Mouse (Mus musculus): ENCODE results near the gene Ica1. TPM values are rescaled to one million over a fixed set of nuclear protein-coding genes. Genes with fewer than 3 reads are reported as not detected.

Ica1 gene
- polyA plus RNA-seq, 1 experiment from 2014 or later, result 24.3 TPM

- peaks cover 14% of the 10 kb centered on the region for H3K4me1 ChIP-seq
- 66% methylated on average over 10 of the region's 10 CpGs for WGBS
- H3K36me3 ChIP-seq, result no peaks in the 10 kb centered on the region
- no peak overlapping the region for H3K4me2 ChIP-seq
- H3K27ac ChIP-seq (replicated peaks), result 0 out of 2 replicates have a peak overlapping the region, but pooled peaks have one; percentile 0
- H3K27me3 ChIP-seq (replicated peaks), result no peaks in the 10 kb centered on the region
- ATAC-seq (ENCODE audit: extremely low read depth, insufficient number of reproducible peaks, low FRiP score, low TSS enrichment), result no peak
- no peak overlapping the region for H3K9ac ChIP-seq
- no peaks in the 10 kb centered on the region for H3K9me3 ChIP-seq
- no peak overlapping the region for H3K4me3 ChIP-seq
Observed at GRCm38 (mm10) chr6:8683379-8683778, 94.9 kb downstream of the Ica1 start.

DNA sequence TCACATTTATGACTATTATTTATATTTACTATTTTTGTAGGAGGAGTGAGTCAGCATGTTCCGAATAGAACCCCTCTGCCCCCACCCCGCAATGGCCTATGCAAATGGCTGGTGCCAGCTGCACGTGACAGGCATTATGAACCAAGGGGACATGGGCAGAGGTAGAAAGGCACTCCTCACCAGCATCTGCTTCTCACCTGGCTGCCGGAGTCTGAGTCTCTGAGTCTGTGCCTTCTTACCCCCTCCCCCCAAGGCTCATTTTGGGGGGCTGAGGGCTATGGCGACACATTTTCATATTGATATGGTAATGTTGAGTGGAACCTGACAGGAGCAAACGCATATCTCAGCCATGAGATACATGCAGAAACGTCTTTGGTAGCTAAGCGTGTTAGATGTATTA lies 97.4 kb downstream of the Ica1 start:
- Histone ChIP-seq H3K4me1 (peaks cover 9% of the 10 kb centered on the region), H3K27me3 (replicated peaks) (no peaks in the 10 kb centered on the region), H3K27ac (replicated peaks) (no peak overlapping the region), H3K36me3 (no peaks in the 10 kb centered on the region), H3K4me2 (no peak overlapping the region), H3K4me3 (no peak overlapping the region), H3K9me3 (no peaks in the 10 kb centered on the region), H3K9ac (no peak overlapping the region)
- WGBS, result 77% methylated on average over 8 of the region's 8 CpGs
- no peak for ATAC-seq (ENCODE audit: extremely low read depth, insufficient number of reproducible peaks, low FRiP score, low TSS enrichment)

DNA sequence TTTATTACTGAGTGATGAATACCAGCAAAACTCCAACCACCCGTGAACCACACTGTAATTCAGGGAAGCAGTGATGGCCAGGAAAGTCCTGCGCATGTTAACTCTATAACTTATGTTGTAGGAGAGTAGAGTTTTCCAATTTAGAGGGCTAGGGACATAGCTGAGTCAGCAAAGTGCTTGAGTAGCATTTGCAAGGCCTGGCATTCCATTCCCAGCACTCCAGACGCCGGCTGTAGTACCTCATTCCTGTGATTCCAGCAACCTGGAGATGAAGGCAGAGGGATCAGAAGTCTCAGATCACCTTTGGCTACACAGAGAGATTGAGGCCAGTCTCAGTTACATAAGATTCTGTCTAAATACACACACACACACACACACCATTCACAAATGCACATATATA lies 105.3 kb downstream of the Ica1 start:
- Histone ChIP-seq H3K9ac (no peak overlapping the region), H3K27ac (replicated peaks) (no peak overlapping the region), H3K4me3 (no peak overlapping the region), H3K4me1 (no peaks in the 10 kb centered on the region), H3K36me3 (peaks cover 11% of the 10 kb centered on the region; the same call in 1 of the 2 replicates), H3K9me3 (no peaks in the 10 kb centered on the region), H3K4me2 (no peak overlapping the region), H3K27me3 (replicated peaks) (no peaks in the 10 kb centered on the region)
- 68% methylated on average over 4 of the region's 4 CpGs for WGBS
- ATAC-seq (ENCODE audit: extremely low read depth, insufficient number of reproducible peaks, low FRiP score, low TSS enrichment), result no peak

- Histone ChIP-seq H3K9me3 (no peaks in the 10 kb centered on the region), H3K4me1 (no peaks in the 10 kb centered on the region), H3K27ac (replicated peaks) (no peak overlapping the region), H3K9ac (no peak overlapping the region), H3K36me3 (peaks cover 11% of the 10 kb centered on the region; the same call in 1 of the 2 replicates), H3K4me3 (no peak overlapping the region), H3K4me2 (no peak overlapping the region), H3K27me3 (replicated peaks) (no peaks in the 10 kb centered on the region)
- ATAC-seq (ENCODE audit: extremely low read depth, insufficient number of reproducible peaks, low FRiP score, low TSS enrichment), result no peak
- 70% methylated on average over 4 of the region's 4 CpGs for WGBS
Observed at GRCm38 (mm10) chr6:8669343-8669742, 108.9 kb downstream of the Ica1 start.

- Histone ChIP-seq H3K9ac (no peak overlapping the region), H3K27ac (replicated peaks) (no peak overlapping the region), H3K36me3 (peaks cover 11% of the 10 kb centered on the region; the same call in 1 of the 2 replicates), H3K4me1 (no peaks in the 10 kb centered on the region), H3K27me3 (replicated peaks) (no peaks in the 10 kb centered on the region), H3K4me3 (no peak overlapping the region), H3K9me3 (no peaks in the 10 kb centered on the region), H3K4me2 (no peak overlapping the region)
- no peak for ATAC-seq (ENCODE audit: extremely low read depth, insufficient number of reproducible peaks, low FRiP score, low TSS enrichment)
- WGBS, result 66% methylated on average over 6 of the region's 6 CpGs
Observed at GRCm38 (mm10) chr6:8668013-8668811, 110.1 kb downstream of the Ica1 start.

GRCm38 (mm10) chr6:8665786-8666185 lies 112.5 kb downstream of the Ica1 start:
- 82% methylated on average over 5 of the region's 5 CpGs for WGBS
- no peak for ATAC-seq (ENCODE audit: extremely low read depth, insufficient number of reproducible peaks, low FRiP score, low TSS enrichment)
- H3K27me3 ChIP-seq (replicated peaks), result no peaks in the 10 kb centered on the region
- H3K9ac ChIP-seq, result no peak overlapping the region
- H3K36me3 ChIP-seq, result peaks cover 11% of the 10 kb centered on the region; the same call in 1 of the 2 replicates
- no peak overlapping the region for H3K4me2 ChIP-seq
- no peak overlapping the region for H3K27ac ChIP-seq (replicated peaks)
- H3K9me3 ChIP-seq, result no peaks in the 10 kb centered on the region
- H3K4me1 ChIP-seq, result no peaks in the 10 kb centered on the region
- H3K4me3 ChIP-seq, result no peak overlapping the region

DNA sequence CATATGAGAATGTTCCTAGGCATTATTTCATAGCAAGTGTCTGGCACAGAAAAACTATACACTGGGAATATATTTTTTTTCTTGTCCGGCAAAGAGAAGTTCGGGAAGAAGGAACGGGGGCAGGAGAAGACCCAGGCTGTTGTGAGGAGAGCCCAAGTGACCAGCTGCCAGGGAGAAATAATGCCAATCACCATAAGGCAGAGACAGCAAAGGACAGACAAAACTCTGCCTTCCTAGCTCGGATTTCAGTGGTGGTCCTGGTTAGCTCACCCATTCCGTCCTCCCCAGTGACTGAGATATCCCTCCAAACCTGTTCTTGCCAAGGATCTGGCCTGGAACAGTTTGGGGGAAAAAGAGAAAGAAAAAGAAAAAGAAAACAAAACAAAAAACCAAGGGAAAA lies 113.3 kb downstream of the Ica1 start:
- no peak overlapping the region for H3K4me2 ChIP-seq
- H3K4me3 ChIP-seq, result no peak overlapping the region
- H3K9me3 ChIP-seq, result no peaks in the 10 kb centered on the region
- ATAC-seq (ENCODE audit: extremely low read depth, insufficient number of reproducible peaks, low FRiP score, low TSS enrichment), result no peak
- 81% methylated on average over 5 of the region's 5 CpGs for WGBS
- H3K27ac ChIP-seq (replicated peaks), result no peak overlapping the region
- H3K36me3 ChIP-seq, result 0 out of 2 replicates have a peak, but pooled peaks cover 4% of the 10 kb centered on the region
- no peak overlapping the region for H3K9ac ChIP-seq
- H3K4me1 ChIP-seq, result peaks cover 3% of the 10 kb centered on the region; the same call in 1 of the 2 replicates
- no peaks in the 10 kb centered on the region for H3K27me3 ChIP-seq (replicated peaks)

DNA sequence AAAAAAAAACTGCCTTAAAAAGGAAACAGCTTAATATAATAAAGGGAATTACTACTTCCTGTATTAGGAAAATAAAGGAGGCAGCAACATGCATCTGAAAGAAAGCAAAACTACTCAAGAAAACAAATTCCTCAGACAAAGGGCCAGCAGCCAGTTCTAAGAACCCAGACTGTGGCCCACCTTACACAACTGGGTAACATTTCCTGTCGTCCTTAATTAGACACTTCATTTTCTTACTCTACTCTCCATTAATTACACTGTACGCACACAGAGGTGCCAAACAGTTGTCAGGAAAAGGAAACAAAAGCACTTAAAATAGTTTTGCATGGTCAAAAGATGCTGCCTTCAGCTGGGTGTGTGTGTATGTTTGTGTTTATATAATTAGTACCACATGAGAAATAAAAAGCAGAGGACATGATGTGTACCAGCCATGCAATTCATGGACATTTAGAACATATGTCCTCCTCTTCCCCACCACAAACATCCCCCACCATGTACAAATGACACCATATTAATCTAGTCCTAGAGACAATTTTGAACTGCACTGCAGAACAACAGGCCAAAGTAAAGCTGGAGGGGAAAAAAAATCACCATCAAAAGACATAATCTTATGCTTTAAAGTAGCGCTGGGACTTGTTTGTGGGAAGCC lies 115.1 kb downstream of the Ica1 start:
- WGBS, result 74% methylated on average over 3 of the region's 3 CpGs
- ATAC-seq (ENCODE audit: extremely low read depth, insufficient number of reproducible peaks, low FRiP score, low TSS enrichment), result no peak
- no peaks in the 10 kb centered on the region for H3K27me3 ChIP-seq (replicated peaks)
- no peak overlapping the region for H3K4me2 ChIP-seq
- no peaks in the 10 kb centered on the region for H3K36me3 ChIP-seq
- H3K9ac ChIP-seq, result no peak overlapping the region
- no peak overlapping the region for H3K27ac ChIP-seq (replicated peaks)
- H3K9me3 ChIP-seq, result no peaks in the 10 kb centered on the region
- H3K4me3 ChIP-seq, result no peak overlapping the region
- H3K4me1 ChIP-seq, result peaks cover 20% of the 10 kb centered on the region

- no peak overlapping the region for H3K9ac ChIP-seq
- H3K27me3 ChIP-seq (replicated peaks), result no peaks in the 10 kb centered on the region
- no peak for ATAC-seq (ENCODE audit: extremely low read depth, insufficient number of reproducible peaks, low FRiP score, low TSS enrichment)
- no peak overlapping the region for H3K4me3 ChIP-seq
- WGBS, result 37% methylated on average over 4 of the region's 4 CpGs
- peaks cover 27% of the 10 kb centered on the region for H3K4me1 ChIP-seq
- no peak overlapping the region for H3K27ac ChIP-seq (replicated peaks)
- no peak overlapping the region for H3K4me2 ChIP-seq
- H3K9me3 ChIP-seq, result no peaks in the 10 kb centered on the region
- H3K36me3 ChIP-seq, result 0 out of 2 replicates have a peak, but pooled peaks cover 3% of the 10 kb centered on the region
Observed at GRCm38 (mm10) chr6:8661404-8661803, 116.9 kb downstream of the Ica1 start.

DNA sequence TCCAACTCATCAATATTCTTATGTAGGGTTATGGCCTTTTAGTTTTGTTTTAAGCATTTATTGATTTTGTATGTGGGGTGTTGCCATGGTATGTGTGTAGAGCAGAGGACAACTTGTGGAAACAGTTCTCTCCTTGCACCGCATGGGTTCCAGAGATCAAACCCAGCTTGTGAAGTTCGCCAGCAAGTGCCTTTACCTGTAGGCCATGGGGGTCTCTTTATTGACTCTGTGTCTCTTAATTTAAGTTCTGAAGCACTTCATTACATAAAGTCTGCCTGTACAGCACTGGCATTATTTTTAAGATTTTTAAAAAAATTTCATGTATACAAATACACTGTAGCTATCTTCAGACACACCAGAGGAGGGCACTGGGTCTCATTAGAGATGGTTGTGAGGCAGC lies 118.2 kb downstream of the Ica1 start:
- 88% methylated on average over 2 of the region's 2 CpGs for WGBS
- Histone ChIP-seq H3K27ac (replicated peaks) (no peak overlapping the region), H3K4me3 (no peak overlapping the region), H3K27me3 (replicated peaks) (no peaks in the 10 kb centered on the region), H3K9me3 (no peaks in the 10 kb centered on the region), H3K4me2 (no peak overlapping the region), H3K9ac (no peak overlapping the region), H3K4me1 (peaks cover 27% of the 10 kb centered on the region), H3K36me3 (0 out of 2 replicates have a peak, but pooled peaks cover 3% of the 10 kb centered on the region)
- no peak for ATAC-seq (ENCODE audit: extremely low read depth, insufficient number of reproducible peaks, low FRiP score, low TSS enrichment)

- no peaks in the 10 kb centered on the region for H3K27me3 ChIP-seq (replicated peaks)
- H3K27ac ChIP-seq (replicated peaks), result no peak overlapping the region
- 0 out of 2 replicates have a peak, but pooled peaks cover 3% of the 10 kb centered on the region for H3K36me3 ChIP-seq
- H3K4me1 ChIP-seq, result peaks cover 27% of the 10 kb centered on the region
- no peaks in the 10 kb centered on the region for H3K9me3 ChIP-seq
- no peak overlapping the region for H3K4me3 ChIP-seq
- whole genome bisulfite sequencing, result 45% methylated on average over 13 of the region's 13 CpGs
- peak overlapping the region; percentile 41 for H3K4me2 ChIP-seq
- 0 out of 2 replicates have a peak overlapping the region, but pooled peaks have one; percentile 19 for H3K9ac ChIP-seq
- no peak for ATAC-seq (ENCODE audit: extremely low read depth, insufficient number of reproducible peaks, low FRiP score, low TSS enrichment)
Observed at GRCm38 (mm10) chr6:8659194-8659959, 118.9 kb downstream of the Ica1 start.
